Mouse (Mus musculus): ENCODE data around the gene Ankrd53. TPM values are rescaled to one million over a fixed set of nuclear protein-coding genes. Genes with fewer than 3 reads are reported as not detected.

The Ankrd53 gene
- polyA plus RNA-seq, 1 experiment from 2014 or later = 0.16 TPM

GRCm38 (mm10) chr6:83749286-83749685 is 13.2 kb upstream of the Ankrd53 start:
- Histone ChIP-seq H3K4me2 (ENCODE audit: low read depth, severe bottlenecking) (no peak overlapping the region), H3K9ac (ENCODE audit: low read length) (no peak overlapping the region), H3K9me3 (ENCODE audit: control insufficient read depth, low read length) (no peaks in the 10 kb centered on the region), H3K27me3 (ENCODE audit: control insufficient read depth, insufficient read depth, low read length) (no peaks in the 10 kb centered on the region), H3K36me3 (ENCODE audit: control insufficient read depth, insufficient read depth, low read length) (no peaks in the 10 kb centered on the region), H3K4me1 (ENCODE audit: control insufficient read depth, insufficient read depth, low read length) (peaks cover 5% of the 10 kb centered on the region; the same call in 1 of the 2 replicates), H3K4me3 (ENCODE audit: low read depth, low read length) (no peak overlapping the region), H3K27ac (replicated peaks; ENCODE audit: low read depth, low read length) (no peak overlapping the region)
- no peak for ATAC-seq (ENCODE audit: insufficient number of reproducible peaks, low FRiP score, low TSS enrichment, low read depth)
- no peak for DNase-seq (ENCODE audit: low spot score)
- WGBS = 38% methylated on average over 3 of the region's 3 CpGs

GRCm38 (mm10) chr6:83750171-83750684 is 12.2 kb upstream of the Ankrd53 start:
- Histone ChIP-seq H3K4me3 (ENCODE audit: low read depth, low read length) (no peak overlapping the region), H3K36me3 (ENCODE audit: control insufficient read depth, insufficient read depth, low read length) (no peaks in the 10 kb centered on the region), H3K9me3 (ENCODE audit: control insufficient read depth, low read length) (no peaks in the 10 kb centered on the region), H3K4me1 (ENCODE audit: control insufficient read depth, insufficient read depth, low read length) (peaks cover 5% of the 10 kb centered on the region; the same call in 1 of the 2 replicates), H3K27me3 (ENCODE audit: control insufficient read depth, insufficient read depth, low read length) (no peaks in the 10 kb centered on the region), H3K9ac (ENCODE audit: low read length) (no peak overlapping the region), H3K4me2 (ENCODE audit: low read depth, severe bottlenecking) (peak overlapping the region; percentile 24; the same call in 1 of the 2 replicates), H3K27ac (replicated peaks; ENCODE audit: low read depth, low read length) (no peak overlapping the region)
- ATAC-seq (ENCODE audit: insufficient number of reproducible peaks, low FRiP score, low TSS enrichment, low read depth) = no peak
- DNase-seq (ENCODE audit: low spot score) = peak; percentile 87
- 10% methylated on average over 11 of the region's 11 CpGs for WGBS

DNA sequence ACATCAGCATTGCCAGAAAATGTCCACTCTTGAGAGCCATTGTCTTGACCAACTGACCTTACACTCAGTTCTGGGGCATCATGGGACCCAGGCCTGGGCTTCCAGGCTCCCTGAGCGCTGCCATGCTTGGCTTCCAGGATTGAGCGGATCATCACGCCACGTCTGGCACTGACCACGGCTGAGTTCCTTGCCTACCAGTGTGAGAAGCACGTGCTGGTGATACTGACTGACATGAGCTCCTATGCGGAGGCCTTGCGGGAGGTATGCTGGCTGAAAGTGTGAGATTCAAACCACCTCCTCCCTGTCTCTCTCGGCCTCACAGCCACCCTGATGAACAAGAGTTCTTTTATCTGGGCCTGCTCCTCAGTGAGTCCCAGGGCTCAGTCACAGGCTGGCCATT is 6.4 kb upstream of the Ankrd53 start:
- Histone ChIP-seq H3K36me3 (ENCODE audit: control insufficient read depth, insufficient read depth, low read length) (no peaks in the 10 kb centered on the region), H3K4me1 (ENCODE audit: control insufficient read depth, insufficient read depth, low read length) (0 out of 2 replicates have a peak, but pooled peaks cover 2% of the 10 kb centered on the region), H3K9me3 (ENCODE audit: control insufficient read depth, low read length) (no peaks in the 10 kb centered on the region), H3K9ac (ENCODE audit: low read length) (no peak overlapping the region), H3K27me3 (ENCODE audit: control insufficient read depth, insufficient read depth, low read length) (peaks cover 36% of the 10 kb centered on the region), H3K4me3 (ENCODE audit: low read depth, low read length) (no peak overlapping the region), H3K27ac (replicated peaks; ENCODE audit: low read depth, low read length) (no peak overlapping the region), H3K4me2 (ENCODE audit: low read depth, severe bottlenecking) (no peak overlapping the region)
- DNase-seq (ENCODE audit: low spot score) (no peak), ATAC-seq (ENCODE audit: insufficient number of reproducible peaks, low FRiP score, low TSS enrichment, low read depth) (no peak)
- 67% methylated on average over 9 of the region's 9 CpGs for WGBS

DNA sequence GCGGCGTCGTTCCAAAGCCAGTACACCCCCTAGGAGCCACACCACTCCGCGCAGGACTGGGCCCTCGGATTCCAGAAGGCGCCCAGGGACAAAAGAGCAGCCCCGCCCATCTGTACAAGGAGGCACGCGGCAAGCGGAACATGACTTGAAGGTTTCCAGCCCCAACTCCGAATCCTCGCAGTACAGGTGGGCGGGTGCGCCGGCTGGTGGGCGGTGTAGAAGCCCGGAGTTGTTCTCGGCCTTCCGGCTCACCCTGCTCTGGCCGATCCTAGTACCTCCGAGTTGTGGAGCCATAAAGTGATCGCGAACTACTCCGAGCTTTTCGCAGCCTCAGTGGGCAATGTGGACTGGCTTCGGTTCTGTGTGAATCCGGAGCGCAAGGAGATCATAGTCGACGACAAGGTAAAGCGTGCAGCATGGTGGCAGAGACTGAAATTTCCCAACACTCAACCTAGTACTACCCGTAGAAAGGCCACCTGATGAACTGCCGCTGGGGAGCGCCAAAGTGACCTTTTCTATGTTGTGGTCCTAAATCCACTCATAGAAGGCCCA is 512 bp downstream of the Ankrd53 start:
- peak; percentile 64 for ATAC-seq (ENCODE audit: insufficient number of reproducible peaks, low FRiP score, low TSS enrichment, low read depth)
- peak overlapping the region; percentile 5 for H3K4me3 ChIP-seq (ENCODE audit: low read depth, low read length)
- 0% methylated on average over 35 of the region's 35 CpGs for WGBS
- peak overlapping the region; percentile 32 for H3K4me2 ChIP-seq (ENCODE audit: low read depth, severe bottlenecking)
- no peaks in the 10 kb centered on the region for H3K36me3 ChIP-seq (ENCODE audit: control insufficient read depth, insufficient read depth, low read length)
- H3K9ac ChIP-seq (ENCODE audit: low read length) = no peak overlapping the region
- peaks cover 51% of the 10 kb centered on the region for H3K27me3 ChIP-seq (ENCODE audit: control insufficient read depth, insufficient read depth, low read length)
- H3K27ac ChIP-seq (replicated peaks; ENCODE audit: low read depth, low read length) = no peak overlapping the region
- peaks cover 8% of the 10 kb centered on the region; the same call in 1 of the 2 replicates for H3K4me1 ChIP-seq (ENCODE audit: control insufficient read depth, insufficient read depth, low read length)
- peak; percentile 65 for DNase-seq (ENCODE audit: low spot score)
- H3K9me3 ChIP-seq (ENCODE audit: control insufficient read depth, low read length) = no peaks in the 10 kb centered on the region

DNA sequence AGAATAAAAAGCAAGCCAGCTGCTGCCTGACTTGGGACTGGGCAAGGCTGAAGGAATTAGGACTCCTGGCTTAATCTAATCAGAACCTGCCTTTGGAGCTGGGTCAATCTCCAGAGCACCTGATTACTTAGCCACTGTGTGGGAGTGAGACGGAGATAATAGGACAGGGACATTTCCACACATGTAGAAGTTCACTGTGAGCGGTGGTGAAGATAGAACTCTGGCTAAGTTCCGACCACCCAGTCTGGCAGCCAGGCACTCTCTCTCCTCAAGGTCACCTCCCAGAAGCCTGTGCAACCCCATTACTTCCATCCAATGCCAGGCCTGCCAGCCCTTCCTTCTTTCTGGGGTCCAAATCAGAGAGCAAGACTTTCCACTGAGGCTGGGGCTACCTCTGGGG is 4.5 kb downstream of the Ankrd53 start:
- no peak overlapping the region for H3K9ac ChIP-seq (ENCODE audit: low read length)
- no peak for ATAC-seq (ENCODE audit: insufficient number of reproducible peaks, low FRiP score, low TSS enrichment, low read depth)
- no peak for DNase-seq (ENCODE audit: low spot score)

DNA sequence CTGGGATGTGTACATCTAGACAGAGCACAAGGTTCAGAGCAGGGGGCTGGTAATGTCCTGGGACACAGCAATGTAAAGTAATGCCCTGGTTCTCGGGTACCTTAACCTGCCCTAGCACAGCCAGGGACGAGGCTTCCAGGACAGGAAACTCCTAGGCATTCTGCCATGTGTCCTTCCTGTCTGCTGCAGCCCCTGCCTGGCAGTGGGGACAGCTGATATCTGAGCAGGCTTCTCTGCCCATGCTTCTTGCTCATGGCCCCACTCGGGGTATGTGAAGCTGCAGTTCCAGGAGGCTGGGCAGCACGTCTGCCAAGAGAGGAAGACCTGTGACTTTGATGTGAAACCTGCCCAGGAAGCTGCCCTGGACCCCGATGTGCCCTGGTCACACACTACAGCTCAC is 6.0 kb downstream of the Ankrd53 start:
- ATAC-seq (ENCODE audit: insufficient number of reproducible peaks, low FRiP score, low TSS enrichment, low read depth) = no peak

More for the DNA sequence above, 4.5 kb downstream of the Ankrd53 start:
- Histone ChIP-seq H3K4me1 (ENCODE audit: control insufficient read depth, insufficient read depth, low read length) (peaks cover 6% of the 10 kb centered on the region; the same call in 1 of the 2 replicates), H3K9me3 (ENCODE audit: control insufficient read depth, low read length) (no peaks in the 10 kb centered on the region), H3K4me2 (ENCODE audit: low read depth, severe bottlenecking) (no peak overlapping the region), H3K36me3 (ENCODE audit: control insufficient read depth, insufficient read depth, low read length) (peaks cover 2% of the 10 kb centered on the region; the same call in 1 of the 2 replicates), H3K4me3 (ENCODE audit: low read depth, low read length) (no peak overlapping the region), H3K27ac (replicated peaks; ENCODE audit: low read depth, low read length) (no peak overlapping the region), H3K27me3 (ENCODE audit: control insufficient read depth, insufficient read depth, low read length) (peaks cover 21% of the 10 kb centered on the region)
- 84% methylated on average over 3 of the region's 3 CpGs for WGBS

DNA sequence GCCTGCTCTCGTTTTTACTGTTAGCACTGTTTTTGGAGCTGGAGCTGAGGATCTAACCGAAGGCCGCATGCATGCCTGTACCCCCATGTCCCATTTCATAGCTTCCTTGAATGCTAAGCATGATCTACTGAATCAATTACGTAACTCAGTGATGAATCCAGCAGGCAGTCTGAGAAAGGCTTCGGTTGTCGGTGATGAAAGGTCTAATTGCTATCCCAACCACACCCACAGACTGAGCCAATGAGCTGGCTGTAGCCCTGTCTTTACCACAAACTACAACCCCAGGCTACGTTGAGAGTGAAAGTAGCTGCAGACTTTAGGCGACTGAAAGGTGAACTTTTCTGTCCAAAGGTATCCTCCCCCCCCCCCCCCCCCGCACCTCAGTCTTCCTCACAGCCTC is 11.7 kb downstream of the Ankrd53 start:
- H3K4me3 ChIP-seq (ENCODE audit: low read depth, low read length) = no peak overlapping the region
- no peaks in the 10 kb centered on the region for H3K27me3 ChIP-seq (ENCODE audit: control insufficient read depth, insufficient read depth, low read length)
- no peak for ATAC-seq (ENCODE audit: insufficient number of reproducible peaks, low FRiP score, low TSS enrichment, low read depth)
- peak overlapping the region; percentile 86; the same call in 1 of the 2 replicates for H3K4me2 ChIP-seq (ENCODE audit: low read depth, severe bottlenecking)
- 63% methylated on average over 9 of the region's 9 CpGs for WGBS
- peak overlapping the region; percentile 72; the same call in 1 of the 2 replicates for H3K9ac ChIP-seq (ENCODE audit: low read length)
- H3K27ac ChIP-seq (replicated peaks; ENCODE audit: low read depth, low read length) = no peak overlapping the region
- H3K9me3 ChIP-seq (ENCODE audit: control insufficient read depth, low read length) = no peaks in the 10 kb centered on the region
- H3K36me3 ChIP-seq (ENCODE audit: control insufficient read depth, insufficient read depth, low read length) = no peaks in the 10 kb centered on the region; the same call in 1 of the 2 replicates
- H3K4me1 ChIP-seq (ENCODE audit: control insufficient read depth, insufficient read depth, low read length) = peaks cover 9% of the 10 kb centered on the region
- DNase-seq (ENCODE audit: low spot score) = no peak

More for the DNA sequence above, 6.0 kb downstream of the Ankrd53 start:
- H3K4me2 ChIP-seq (ENCODE audit: low read depth, severe bottlenecking) = no peak overlapping the region
- no peaks in the 10 kb centered on the region for H3K9me3 ChIP-seq (ENCODE audit: control insufficient read depth, low read length)
- H3K27ac ChIP-seq (replicated peaks; ENCODE audit: low read depth, low read length) = no peak overlapping the region
- peaks cover 6% of the 10 kb centered on the region for H3K27me3 ChIP-seq (ENCODE audit: control insufficient read depth, insufficient read depth, low read length)
- H3K4me1 ChIP-seq (ENCODE audit: control insufficient read depth, insufficient read depth, low read length) = no peaks in the 10 kb centered on the region
- DNase-seq (ENCODE audit: low spot score) = no peak
- no peak overlapping the region for H3K9ac ChIP-seq (ENCODE audit: low read length)
- H3K4me3 ChIP-seq (ENCODE audit: low read depth, low read length) = no peak overlapping the region
- 88% methylated on average over 5 of the region's 5 CpGs for WGBS
- H3K36me3 ChIP-seq (ENCODE audit: control insufficient read depth, insufficient read depth, low read length) = peaks cover 2% of the 10 kb centered on the region; the same call in 1 of the 2 replicates

GRCm38 (mm10) chr6:83774781-83775563 is 12.5 kb downstream of the Ankrd53 start:
- Histone ChIP-seq H3K4me3 (ENCODE audit: low read depth, low read length) (peak overlapping the region; percentile 67), H3K36me3 (ENCODE audit: control insufficient read depth, insufficient read depth, low read length) (no peaks in the 10 kb centered on the region; the same call in 1 of the 2 replicates), H3K4me1 (ENCODE audit: control insufficient read depth, insufficient read depth, low read length) (peaks cover 9% of the 10 kb centered on the region), H3K9me3 (ENCODE audit: control insufficient read depth, low read length) (no peaks in the 10 kb centered on the region), H3K27ac (replicated peaks; ENCODE audit: low read depth, low read length) (0 out of 2 replicates have a peak overlapping the region, but pooled peaks have one; percentile 42), H3K4me2 (ENCODE audit: low read depth, severe bottlenecking) (peak overlapping the region; percentile 86), H3K27me3 (ENCODE audit: control insufficient read depth, insufficient read depth, low read length) (no peaks in the 10 kb centered on the region), H3K9ac (ENCODE audit: low read length) (peak overlapping the region; percentile 72)
- peak; percentile 33 for DNase-seq (ENCODE audit: low spot score)
- 2% methylated on average over 14 of the region's 14 CpGs for WGBS
- ATAC-seq (ENCODE audit: insufficient number of reproducible peaks, low FRiP score, low TSS enrichment, low read depth) = peak; percentile 27; the same call in 1 of the 2 replicates

Measured in limb, embryonic 11.5 days (tissue).